Mouse (Mus musculus) G1E (cell line): ENCODE results near the gene Lmbr1l.

Experiments
- CTCF ChIP-seq: IDR thresholded peaks from 2 replicates; pipeline ENCODE4 v1.5.1; 2012; ENCODE audit warnings: low read depth, low read length, inconsistent platforms, mixed read lengths
- GATA1 ChIP-seq: IDR thresholded peaks from 2 replicates; pipeline ENCODE4 v1.6.1; 2012; ENCODE audit warnings: borderline replicate concordance, low read length, inconsistent platforms, mixed read lengths
- TAL1 ChIP-seq: conservative IDR thresholded peaks from 2 replicates; pipeline ENCODE4 v1.6.1; 2012; ENCODE audit warnings: low read depth, low read length, inconsistent platforms, mixed read lengths

- TF ChIP-seq CTCF: peak; percentile 39; the same call in 1 of the 2 replicates
- no peak for TF ChIP-seq TAL1
- no peak for TF ChIP-seq GATA1
Observed at GRCm38 (mm10) chr15:98891907-98892606, 26.0 kb downstream of the Lmbr1l start.
